Mouse (Mus musculus) C2C12 (cell line): ENCODE data around the gene Nt5dc1. TPM values are rescaled to one million over a fixed set of nuclear protein-coding genes. Genes with fewer than 3 reads are reported as not detected.

Source experiments
- H3K27me3 ChIP-seq: one replicate; pipeline ENCODE4 v1.6.1; 2011; ENCODE audit not compliant: control insufficient read depth, insufficient read depth, insufficient read length
- H3K36me3 ChIP-seq: one replicate; pipeline ENCODE4 v1.6.1; 2011; ENCODE audit not compliant: control insufficient read depth, insufficient read depth
- H3K4me3 ChIP-seq: one replicate; pipeline ENCODE4 v1.5.1; 2011; ENCODE audit warnings: mild to moderate bottlenecking, control low read depth; ENCODE audit not compliant: poor library complexity, insufficient read depth, severe bottlenecking
- H3K79me2 ChIP-seq: one replicate; pipeline ENCODE4 v1.6.1; 2011; ENCODE audit not compliant: control insufficient read depth, insufficient read depth
- H3K79me3 ChIP-seq: one replicate; pipeline ENCODE4 v1.6.1; 2011; ENCODE audit warnings: low read depth, control low read depth
- H3ac ChIP-seq: one replicate; pipeline ENCODE3; 2011; ENCODE audit warnings: low read depth; ENCODE audit not compliant: control insufficient read depth, insufficient read length
- CEBPB ChIP-seq: IDR thresholded peaks from one replicate; pipeline ENCODE4 v1.6.1; 2011; ENCODE audit warnings: low read depth, mild to moderate bottlenecking, control low read depth, moderate library complexity
- CTCF ChIP-seq: IDR thresholded peaks from one replicate; pipeline ENCODE4 v1.5.1; 2011; ENCODE audit not compliant: control insufficient read depth, insufficient read depth, insufficient read length
- FOSL1 ChIP-seq: IDR thresholded peaks from one replicate; pipeline ENCODE4 v1.8.0; 2011; ENCODE audit warnings: mild to moderate bottlenecking, low read length; ENCODE audit not compliant: poor library complexity, insufficient read depth, severe bottlenecking
- MAX ChIP-seq: IDR thresholded peaks from one replicate; pipeline ENCODE4 v1.6.1; 2011; ENCODE audit warnings: mild to moderate bottlenecking, control low read depth
- MYOD1 ChIP-seq: IDR thresholded peaks from one replicate; pipeline ENCODE4 v1.6.1; 2011; ENCODE audit warnings: low read depth; ENCODE audit not compliant: control insufficient read depth, insufficient read length
- MYOG ChIP-seq: IDR thresholded peaks from one replicate; pipeline ENCODE4 v1.6.1; 2011; ENCODE audit not compliant: control insufficient read depth, insufficient read length; ENCODE audit errors: extremely low read depth
- USF1 ChIP-seq: IDR thresholded peaks from one replicate; pipeline ENCODE4 v1.6.1; 2011; ENCODE audit warnings: low read depth, mild to moderate bottlenecking, control low read depth, moderate library complexity
- polyA plus RNA-seq: library from polyadenylated mRNA; unstranded; fragments of >200 nt; fragmentation: generic; extraction: Trizol; gene quantifications from one replicate; pipeline ENCODE4 v1.2.1, GENCODE M21; 2012; ENCODE audit warnings: missing spikeins

Nt5dc1 gene
- polyA plus RNA-seq, 1 experiment: 2.9 TPM

DNA sequence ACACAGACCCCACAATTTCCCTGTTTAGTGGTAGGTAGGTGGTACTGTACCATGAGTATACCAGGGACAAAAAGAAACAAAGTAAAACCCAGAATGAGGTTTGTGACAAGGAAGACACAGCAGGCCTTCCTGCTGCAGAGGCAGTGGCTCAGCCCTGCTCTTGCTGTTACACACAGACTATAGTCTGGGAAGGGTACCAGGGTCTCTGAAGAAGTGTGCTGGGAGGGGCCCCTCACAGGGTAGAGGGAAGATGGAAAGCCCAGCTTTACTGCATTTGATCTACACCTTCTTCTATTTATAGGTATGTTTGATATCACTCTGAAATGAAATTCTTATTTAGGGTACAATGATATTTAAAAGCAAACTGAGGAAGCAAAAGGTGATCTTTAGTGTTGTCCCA, 54.6 kb downstream of the Nt5dc1 start:
- Histone ChIP-seq H3K79me3 (no peaks in the 10 kb centered on the region), H3K4me3 (no peak overlapping the region), H3ac (no peak overlapping the region), H3K27me3 (no peaks in the 10 kb centered on the region), H3K79me2 (no peaks in the 10 kb centered on the region), H3K36me3 (no peaks in the 10 kb centered on the region)
- TF ChIP-seq CTCF: no peak
- no peak for TF ChIP-seq MYOD1
- no peak for TF ChIP-seq CEBPB
- no peak for TF ChIP-seq MAX
- TF ChIP-seq USF1: no peak
- no peak for TF ChIP-seq FOSL1
- TF ChIP-seq MYOG: no peak

DNA sequence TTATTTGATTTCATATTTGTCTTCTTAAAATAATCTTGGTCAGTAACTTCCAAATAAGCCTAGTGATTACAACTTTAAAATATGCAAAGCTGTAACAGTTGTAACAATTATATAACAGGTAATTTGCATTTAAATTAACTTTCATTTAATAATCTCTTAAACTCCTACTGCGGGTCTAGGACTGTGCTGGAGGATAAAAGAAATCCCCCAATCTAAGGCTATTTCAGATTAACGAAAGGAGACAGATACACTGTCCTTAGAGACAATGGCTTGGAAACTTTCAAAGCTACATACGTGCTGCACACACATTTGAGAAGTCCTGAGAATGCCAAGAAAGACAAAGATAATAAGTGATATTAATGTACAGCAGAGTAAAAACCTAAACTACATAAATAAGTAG, 60.1 kb downstream of the Nt5dc1 start:
- Histone ChIP-seq H3K36me3 (no peaks in the 10 kb centered on the region), H3K79me3 (no peaks in the 10 kb centered on the region), H3ac (no peak overlapping the region), H3K79me2 (no peaks in the 10 kb centered on the region), H3K4me3 (no peak overlapping the region), H3K27me3 (no peaks in the 10 kb centered on the region)
- TF ChIP-seq CTCF: no peak

DNA sequence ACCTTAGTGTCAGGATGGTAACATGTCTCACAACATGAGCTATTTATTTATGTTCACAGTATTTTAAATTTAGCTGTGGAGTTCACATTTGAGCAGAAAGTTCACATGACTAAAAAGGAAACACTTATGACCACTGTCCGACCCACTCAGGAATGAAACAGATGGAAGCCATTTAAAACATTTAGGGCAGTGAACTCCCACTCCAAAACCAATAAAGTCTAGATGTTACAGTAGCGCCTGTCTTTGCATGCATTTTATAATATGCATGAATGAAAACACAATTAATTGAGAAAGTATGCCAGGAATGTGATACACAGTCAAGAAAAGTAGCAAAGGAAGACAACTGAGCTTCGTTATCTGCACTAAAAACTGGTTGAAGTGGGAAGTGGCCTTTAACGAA, 66.2 kb downstream of the Nt5dc1 start:
- H3K79me2 ChIP-seq: no peaks in the 10 kb centered on the region
- TF ChIP-seq MYOD1 (no peak), MYOG (no peak), CTCF (no peak), USF1 (no peak), FOSL1 (no peak), MAX (no peak), CEBPB (no peak)
- H3ac ChIP-seq: no peak overlapping the region
- H3K27me3 ChIP-seq: no peaks in the 10 kb centered on the region
- no peaks in the 10 kb centered on the region for H3K79me3 ChIP-seq
- no peaks in the 10 kb centered on the region for H3K36me3 ChIP-seq
- H3K4me3 ChIP-seq: no peak overlapping the region

- Histone ChIP-seq H3K79me2 (no peaks in the 10 kb centered on the region), H3K4me3 (no peak overlapping the region), H3K79me3 (no peaks in the 10 kb centered on the region), H3K27me3 (no peaks in the 10 kb centered on the region), H3K36me3 (no peaks in the 10 kb centered on the region), H3ac (no peak overlapping the region)
- TF ChIP-seq USF1 (no peak), CTCF (no peak), MAX (no peak), MYOG (no peak), MYOD1 (no peak), CEBPB (no peak), FOSL1 (no peak)
Measured at GRCm38 (mm10) chr10:34341886-34342285, 76.5 kb downstream of the Nt5dc1 start.

DNA sequence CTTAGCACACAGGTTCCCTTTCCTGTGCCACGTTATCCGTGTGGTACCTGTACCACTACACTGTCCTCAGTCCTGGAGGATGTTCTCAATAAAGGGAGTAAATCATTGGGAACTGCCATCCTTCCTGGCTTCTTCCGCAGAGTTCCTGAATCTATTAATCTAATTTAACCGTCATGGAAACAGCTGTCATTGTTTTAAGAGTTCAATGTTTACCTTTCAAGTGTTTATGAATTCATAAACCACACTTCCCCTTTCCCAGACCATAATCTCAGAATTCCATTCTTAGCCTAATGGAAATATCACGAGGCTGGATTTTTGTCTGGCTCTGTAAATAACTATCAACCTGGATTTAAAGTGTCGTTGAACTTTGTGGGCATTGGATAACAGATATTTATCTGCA, 77.3 kb downstream of the Nt5dc1 start:
- H3K4me3 ChIP-seq: no peak overlapping the region
- no peak overlapping the region for H3ac ChIP-seq
- TF ChIP-seq MAX (no peak), MYOD1 (no peak), FOSL1 (no peak), MYOG (no peak), CEBPB (no peak), USF1 (no peak), CTCF (no peak)
- H3K27me3 ChIP-seq: no peaks in the 10 kb centered on the region
- H3K79me3 ChIP-seq: no peaks in the 10 kb centered on the region
- no peaks in the 10 kb centered on the region for H3K79me2 ChIP-seq
- H3K36me3 ChIP-seq: no peaks in the 10 kb centered on the region

- H3K79me3 ChIP-seq: no peaks in the 10 kb centered on the region
- no peaks in the 10 kb centered on the region for H3K36me3 ChIP-seq
- no peak overlapping the region for H3ac ChIP-seq
- no peaks in the 10 kb centered on the region for H3K27me3 ChIP-seq
- H3K4me3 ChIP-seq: no peak overlapping the region
- H3K79me2 ChIP-seq: no peaks in the 10 kb centered on the region
- TF ChIP-seq CTCF: peak; percentile 5
- no peak for TF ChIP-seq MYOG
Measured at GRCm38 (mm10) chr10:34328310-34328709, 90.0 kb downstream of the Nt5dc1 start.
